Mouse (Mus musculus): Measurements from ENCODE around the gene Cpne5. TPM values are rescaled to one million over a fixed set of nuclear protein-coding genes. Genes with fewer than 3 reads are reported as not detected.

Gene Cpne5
- polyA plus RNA-seq, 1 experiment: not detected

DNA sequence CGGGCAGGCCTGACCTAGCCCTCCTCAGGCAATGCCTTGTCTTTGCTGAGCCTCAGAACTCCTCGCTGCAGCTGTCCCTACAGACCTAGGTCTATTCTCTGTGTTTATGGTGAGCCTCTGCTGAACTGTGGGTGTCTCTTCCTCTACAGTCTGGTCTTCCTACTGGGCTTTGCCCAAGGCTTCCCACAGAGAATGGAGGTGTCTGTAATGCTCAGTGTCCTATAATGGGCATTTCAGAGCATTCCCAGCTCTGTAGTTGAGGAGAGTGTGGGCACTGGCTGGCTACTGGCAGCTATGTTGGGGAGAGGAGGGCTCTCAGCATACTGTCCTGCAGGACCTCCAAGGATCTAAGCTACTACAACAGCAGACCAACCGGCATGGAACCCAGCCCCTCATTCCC lies 62.3 kb downstream of the Cpne5 start:
- H3K27ac ChIP-seq (replicated peaks; ENCODE audit: low read depth, low read length): no peak overlapping the region

DNA sequence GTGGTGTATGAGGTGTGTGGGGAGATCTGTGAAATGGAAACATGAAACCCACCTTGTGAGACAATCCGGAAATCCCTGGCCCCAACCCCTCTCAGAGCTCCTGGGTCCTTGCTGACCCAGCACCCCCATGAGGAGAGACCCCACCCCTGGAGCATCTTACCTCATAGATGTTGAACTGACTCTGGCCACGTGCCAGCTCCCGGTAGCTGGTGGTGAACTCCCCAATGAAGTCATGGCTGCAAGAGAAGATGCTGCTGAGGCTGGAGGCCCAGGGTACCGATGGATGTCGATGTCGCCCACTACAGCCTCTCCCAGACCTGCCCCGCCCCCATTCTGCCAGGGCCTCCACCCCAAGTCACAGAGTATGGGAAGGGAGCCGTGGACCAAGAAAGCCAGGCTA lies 64.8 kb downstream of the Cpne5 start:
- H3K4me1 ChIP-seq (ENCODE audit: control insufficient read depth, insufficient read depth, insufficient read length, low read length): peaks cover 3% of the 10 kb centered on the region; the same call in 1 of the 2 replicates
- H3K27ac ChIP-seq (replicated peaks; ENCODE audit: low read depth, low read length): no peak overlapping the region
- no peak overlapping the region for H3K4me3 ChIP-seq (ENCODE audit: insufficient read depth, low read depth, low read length)

More for the DNA sequence above, 62.3 kb downstream of the Cpne5 start:
- H3K4me3 ChIP-seq (ENCODE audit: insufficient read depth, low read depth, low read length): no peak overlapping the region
- peaks cover 3% of the 10 kb centered on the region; the same call in 1 of the 2 replicates for H3K4me1 ChIP-seq (ENCODE audit: control insufficient read depth, insufficient read depth, insufficient read length, low read length)

DNA sequence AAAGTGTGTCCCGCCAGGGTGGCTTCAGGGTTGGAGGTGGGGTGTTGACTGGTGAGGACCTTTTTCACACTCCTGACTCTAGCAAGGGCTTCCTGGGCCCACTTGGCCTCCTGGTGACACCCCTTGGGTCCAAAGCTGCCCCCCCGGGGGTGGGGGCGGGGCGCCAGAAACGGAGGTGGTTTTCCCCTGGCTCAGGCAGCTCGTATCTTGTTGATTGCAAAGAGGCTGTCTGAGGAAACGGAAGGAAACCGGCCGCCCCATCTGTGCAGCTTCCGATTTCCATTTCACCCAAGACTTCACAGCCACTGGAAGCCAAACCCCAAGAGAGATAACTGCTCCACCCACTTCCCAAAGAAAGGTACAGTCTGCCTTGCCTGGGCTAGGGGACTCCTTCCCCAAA lies 65.9 kb downstream of the Cpne5 start:
- peaks cover 3% of the 10 kb centered on the region; the same call in 1 of the 2 replicates for H3K4me1 ChIP-seq (ENCODE audit: control insufficient read depth, insufficient read depth, insufficient read length, low read length)
- H3K4me3 ChIP-seq (ENCODE audit: insufficient read depth, low read depth, low read length): no peak overlapping the region
- peak overlapping the region; percentile 42; the same call in 1 of the 2 replicates for H3K27ac ChIP-seq (replicated peaks; ENCODE audit: low read depth, low read length)

DNA sequence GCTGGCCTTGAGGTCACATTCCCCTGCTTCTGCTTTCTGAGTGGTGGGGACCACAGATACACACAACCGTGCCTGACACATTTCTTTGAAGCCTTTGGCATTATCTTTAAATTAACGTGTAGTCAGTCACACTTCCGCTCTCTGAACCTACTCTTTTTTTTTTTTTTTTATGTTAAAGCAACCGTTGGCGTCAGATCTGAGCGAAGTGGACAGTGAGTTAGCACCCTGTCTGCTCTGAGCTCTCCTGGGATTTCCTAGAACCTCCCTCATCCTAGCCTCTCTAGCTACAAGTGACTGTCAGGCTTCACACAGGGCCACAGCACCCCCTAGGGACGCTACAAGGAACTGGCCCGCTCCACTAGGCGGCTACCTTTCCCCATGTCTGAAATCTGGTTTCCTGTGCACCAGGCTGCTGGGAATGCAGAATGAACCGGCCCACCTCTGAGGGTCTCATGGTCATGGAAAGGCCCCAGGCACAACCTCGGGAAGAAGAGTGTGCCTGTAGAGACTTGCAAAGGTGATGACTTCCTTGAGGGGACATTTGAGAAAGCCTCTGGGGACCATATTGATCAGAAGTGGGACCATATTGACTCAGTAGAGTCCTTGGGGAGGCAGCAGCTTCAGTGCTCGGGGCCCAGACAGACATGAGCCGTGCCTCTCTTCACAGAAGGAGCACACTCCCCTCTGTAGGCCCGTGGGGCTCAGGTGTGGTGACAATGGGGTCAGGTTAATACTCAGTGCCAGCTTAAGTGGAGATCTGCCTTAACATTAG lies 66.8 kb downstream of the Cpne5 start:
- Histone ChIP-seq H3K27ac (replicated peaks; ENCODE audit: low read depth, low read length) (no peak overlapping the region), H3K4me3 (ENCODE audit: insufficient read depth, low read depth, low read length) (no peak overlapping the region), H3K4me1 (ENCODE audit: control insufficient read depth, insufficient read depth, insufficient read length, low read length) (peaks cover 3% of the 10 kb centered on the region; the same call in 1 of the 2 replicates)

DNA sequence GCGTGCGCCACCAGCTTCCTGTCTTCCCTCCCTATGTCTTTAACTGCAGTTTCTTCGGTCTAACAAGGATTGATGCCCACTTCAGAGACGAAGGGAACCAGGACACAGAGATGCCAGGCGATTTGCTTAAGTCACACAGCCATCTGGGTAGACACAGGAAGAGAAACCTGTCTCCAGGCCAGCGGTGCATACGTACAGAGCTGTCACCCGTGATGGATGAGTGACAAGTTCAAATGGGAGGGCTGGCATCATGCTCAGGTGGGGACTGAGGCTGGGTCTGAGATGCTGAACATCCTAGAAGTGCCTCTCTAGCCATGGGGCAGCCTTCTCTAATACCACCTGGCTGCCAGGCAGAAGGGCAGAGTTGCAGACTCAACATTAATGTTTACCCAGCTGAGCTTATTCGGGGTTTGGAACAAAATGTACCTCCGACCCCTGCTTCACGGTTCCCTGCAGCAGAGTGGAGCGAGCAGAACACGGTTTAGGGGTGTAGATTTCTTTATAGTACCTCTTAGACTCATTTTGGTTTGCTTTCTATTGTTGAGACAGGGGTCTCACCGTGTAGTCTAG lies 67.5 kb downstream of the Cpne5 start:
- Histone ChIP-seq H3K4me3 (ENCODE audit: insufficient read depth, low read depth, low read length) (no peak overlapping the region), H3K27ac (replicated peaks; ENCODE audit: low read depth, low read length) (no peak overlapping the region), H3K4me1 (ENCODE audit: control insufficient read depth, insufficient read depth, insufficient read length, low read length) (peaks cover 3% of the 10 kb centered on the region; the same call in 1 of the 2 replicates)

DNA sequence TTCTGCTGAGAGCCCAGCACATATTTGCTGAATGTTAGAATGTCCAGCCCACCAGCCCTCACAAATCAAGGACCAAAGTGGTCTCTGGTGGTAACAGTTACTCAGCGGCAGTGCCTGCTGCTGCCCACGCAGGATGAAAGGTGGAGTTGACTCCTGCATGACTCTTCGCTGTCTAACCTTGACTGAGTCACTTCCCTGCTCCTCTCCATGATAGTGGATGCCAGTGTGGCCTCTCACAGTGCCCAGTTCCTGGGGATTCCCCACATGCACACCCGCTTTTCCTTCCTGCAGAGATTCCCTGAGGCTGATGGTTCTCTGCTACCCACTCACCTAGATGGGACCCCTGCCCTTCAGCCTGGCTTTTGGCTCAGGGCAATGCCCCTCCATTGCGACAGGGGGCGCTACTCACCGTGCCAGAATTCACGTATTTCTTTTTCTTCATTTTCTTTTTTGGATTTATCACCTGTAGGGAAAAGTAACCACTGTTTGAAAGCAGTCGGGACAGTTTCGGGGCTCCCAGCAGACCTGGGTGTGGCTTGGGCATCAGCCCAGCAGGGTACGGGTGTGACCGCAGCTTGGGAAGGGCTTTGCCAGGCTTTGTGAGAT lies 68.9 kb downstream of the Cpne5 start:
- no peak overlapping the region for H3K27ac ChIP-seq (replicated peaks; ENCODE audit: low read depth, low read length)
- no peak overlapping the region for H3K4me3 ChIP-seq (ENCODE audit: insufficient read depth, low read depth, low read length)
- peaks cover 3% of the 10 kb centered on the region; the same call in 1 of the 2 replicates for H3K4me1 ChIP-seq (ENCODE audit: control insufficient read depth, insufficient read depth, insufficient read length, low read length)

DNA sequence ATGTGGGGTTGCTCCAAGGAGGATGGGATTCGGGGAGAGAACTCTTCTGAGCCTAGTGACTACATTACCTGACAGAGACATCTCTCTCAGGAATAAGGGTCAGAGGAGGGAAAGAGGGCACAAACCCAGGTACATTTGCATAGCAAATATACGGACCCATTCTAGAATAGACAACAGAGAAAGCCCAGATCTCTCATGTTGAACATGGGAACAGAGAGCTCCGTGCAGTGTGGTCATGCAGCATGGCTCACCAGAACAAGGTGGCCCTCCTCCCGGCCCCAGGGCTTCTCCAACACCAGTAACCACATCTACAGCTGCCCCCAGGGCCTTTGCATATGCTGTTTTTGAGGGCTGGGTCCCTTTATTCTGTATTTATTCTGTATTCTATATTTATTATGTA lies 69.5 kb downstream of the Cpne5 start:
- no peak overlapping the region for H3K4me3 ChIP-seq (ENCODE audit: insufficient read depth, low read depth, low read length)
- peaks cover 3% of the 10 kb centered on the region; the same call in 1 of the 2 replicates for H3K4me1 ChIP-seq (ENCODE audit: control insufficient read depth, insufficient read depth, insufficient read length, low read length)
- H3K27ac ChIP-seq (replicated peaks; ENCODE audit: low read depth, low read length): no peak overlapping the region

DNA sequence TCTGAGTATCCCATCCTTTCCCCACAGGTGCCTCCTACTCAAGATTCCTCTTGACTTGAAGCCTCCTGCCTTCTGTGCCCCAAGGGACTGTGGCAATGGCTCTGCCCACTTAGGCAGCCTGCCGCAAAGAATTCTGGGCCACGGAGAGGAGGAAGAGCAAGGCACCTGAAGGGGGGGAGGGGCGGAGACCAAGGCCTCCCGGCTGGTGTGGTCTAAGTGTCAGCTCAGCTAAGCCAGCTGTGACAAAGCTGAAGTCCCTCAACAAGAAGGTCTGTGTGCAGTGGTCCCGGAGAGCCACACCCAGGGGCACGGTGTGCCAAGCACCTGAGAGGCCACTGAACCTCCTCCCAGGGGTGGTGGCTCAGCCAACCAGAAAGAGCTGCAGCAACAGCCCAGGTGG lies 70.6 kb downstream of the Cpne5 start:
- no peak overlapping the region for H3K27ac ChIP-seq (replicated peaks; ENCODE audit: low read depth, low read length)
- H3K4me1 ChIP-seq (ENCODE audit: control insufficient read depth, insufficient read depth, insufficient read length, low read length): peaks cover 2% of the 10 kb centered on the region; the same call in 1 of the 2 replicates
- no peak overlapping the region for H3K4me3 ChIP-seq (ENCODE audit: insufficient read depth, low read depth, low read length)

DNA sequence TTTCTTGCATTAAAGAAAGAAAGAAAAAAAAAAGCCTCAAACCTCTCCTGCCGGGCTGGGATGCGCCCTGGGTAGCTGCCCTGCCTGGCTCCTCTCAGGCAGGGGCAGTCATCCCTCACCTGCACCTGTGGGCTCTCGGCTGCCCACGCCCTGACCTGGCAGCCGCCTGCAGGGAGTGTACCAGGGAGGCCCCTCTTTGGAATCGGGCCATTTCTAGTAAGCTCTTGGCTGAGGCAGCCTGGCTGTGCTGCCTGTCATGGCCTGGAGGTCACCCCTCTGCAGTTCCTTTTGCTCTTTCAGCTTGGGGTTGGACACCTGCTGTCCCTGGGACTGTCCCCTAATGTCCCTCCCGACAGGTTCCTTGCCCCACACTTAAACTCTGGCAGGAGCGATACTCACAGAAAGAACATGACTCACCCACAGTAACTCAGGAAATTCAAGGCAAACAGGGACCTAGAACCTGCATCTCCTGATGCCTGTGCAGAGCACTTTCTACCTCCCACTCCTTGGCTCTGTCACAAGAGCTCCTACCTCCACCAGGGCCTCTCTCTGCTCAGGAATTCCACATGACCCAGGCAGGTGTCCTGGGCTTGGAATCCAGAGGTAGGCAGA lies 71.9 kb downstream of the Cpne5 start:
- Histone ChIP-seq H3K27ac (replicated peaks; ENCODE audit: low read depth, low read length) (no peak overlapping the region), H3K4me1 (ENCODE audit: control insufficient read depth, insufficient read depth, insufficient read length, low read length) (no peaks in the 10 kb centered on the region), H3K4me3 (ENCODE audit: insufficient read depth, low read depth, low read length) (no peak overlapping the region)

DNA sequence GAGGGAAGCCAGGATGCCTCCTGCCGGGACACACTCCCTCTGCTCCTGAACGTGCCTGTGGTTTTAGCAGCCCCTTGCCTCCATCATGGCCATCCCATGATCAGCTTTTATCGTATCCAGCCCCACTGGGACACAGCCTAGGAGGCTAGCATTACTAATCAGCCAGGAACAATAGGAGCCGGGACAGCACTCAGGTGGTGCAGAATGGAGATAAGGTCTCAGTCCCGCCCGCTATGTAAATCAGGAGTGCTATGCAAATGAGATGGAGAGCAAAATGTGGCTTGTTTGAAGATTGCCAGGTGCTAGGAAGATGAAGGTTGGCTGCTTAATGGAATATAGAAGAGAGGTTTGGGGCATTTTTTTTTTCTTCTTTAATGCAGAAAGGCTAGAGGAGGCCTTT lies 72.5 kb downstream of the Cpne5 start:
- Histone ChIP-seq H3K27ac (replicated peaks; ENCODE audit: low read depth, low read length) (no peak overlapping the region), H3K4me3 (ENCODE audit: insufficient read depth, low read depth, low read length) (no peak overlapping the region)

DNA sequence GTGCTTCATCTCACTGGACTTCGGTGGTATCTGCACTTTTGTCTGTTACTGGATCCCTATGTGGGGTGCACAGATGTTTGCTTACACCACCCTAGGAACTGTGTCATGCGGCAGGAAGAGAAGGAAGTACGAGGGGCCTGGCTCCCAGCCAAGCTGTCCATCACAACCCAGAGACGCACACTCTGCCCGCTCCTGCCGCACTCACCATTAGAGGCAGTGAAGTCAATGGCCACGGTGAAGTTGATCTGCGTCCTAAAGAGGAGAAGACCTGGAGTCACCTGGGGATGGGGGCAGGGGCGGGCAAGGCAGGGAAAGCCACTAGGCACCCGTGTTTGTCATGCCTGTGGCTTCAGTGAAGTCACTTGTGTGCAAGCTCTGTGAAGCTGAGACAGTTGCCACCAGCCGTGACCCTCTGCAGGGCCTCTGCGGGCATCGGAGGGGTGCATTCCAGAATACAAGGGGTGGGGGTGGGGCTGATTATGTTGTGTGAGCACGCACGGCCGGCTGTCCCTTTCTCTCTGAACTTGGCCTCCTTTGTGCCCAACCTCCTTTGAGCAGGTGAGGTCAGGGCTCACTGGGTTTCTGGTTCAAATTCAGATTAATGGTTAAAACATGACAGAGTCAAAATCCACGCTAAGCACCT lies 73.4 kb downstream of the Cpne5 start:
- H3K4me3 ChIP-seq (ENCODE audit: insufficient read depth, low read depth, low read length): no peak overlapping the region
- H3K27ac ChIP-seq (replicated peaks; ENCODE audit: low read depth, low read length): no peak overlapping the region
- H3K4me1 ChIP-seq (ENCODE audit: control insufficient read depth, insufficient read depth, insufficient read length, low read length): no peaks in the 10 kb centered on the region

More for the DNA sequence above, 72.5 kb downstream of the Cpne5 start:
- H3K4me1 ChIP-seq (ENCODE audit: control insufficient read depth, insufficient read depth, insufficient read length, low read length): no peaks in the 10 kb centered on the region

DNA sequence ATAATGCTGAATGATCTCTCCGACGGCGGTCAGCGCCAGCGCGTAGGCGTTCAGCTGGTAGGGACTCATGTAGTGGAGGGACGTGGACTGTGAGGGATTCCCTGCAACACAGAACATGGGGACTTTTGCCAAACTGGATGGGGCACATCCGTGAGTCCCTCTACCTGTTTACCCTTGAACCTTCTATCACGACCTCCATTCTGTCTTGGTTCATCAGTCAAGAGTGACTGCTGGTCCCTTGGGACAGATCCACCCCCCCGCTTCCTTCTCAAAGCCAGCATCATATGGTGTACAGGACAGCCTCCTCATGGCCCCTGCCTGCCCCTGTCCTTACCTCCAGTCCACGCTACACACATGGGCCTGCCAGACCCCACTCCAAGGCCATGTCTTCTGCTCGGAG lies 75.6 kb downstream of the Cpne5 start:
- no peak overlapping the region for H3K4me3 ChIP-seq (ENCODE audit: insufficient read depth, low read depth, low read length)
- H3K27ac ChIP-seq (replicated peaks; ENCODE audit: low read depth, low read length): no peak overlapping the region
- H3K4me1 ChIP-seq (ENCODE audit: control insufficient read depth, insufficient read depth, insufficient read length, low read length): peaks cover 2% of the 10 kb centered on the region; the same call in 1 of the 2 replicates

DNA sequence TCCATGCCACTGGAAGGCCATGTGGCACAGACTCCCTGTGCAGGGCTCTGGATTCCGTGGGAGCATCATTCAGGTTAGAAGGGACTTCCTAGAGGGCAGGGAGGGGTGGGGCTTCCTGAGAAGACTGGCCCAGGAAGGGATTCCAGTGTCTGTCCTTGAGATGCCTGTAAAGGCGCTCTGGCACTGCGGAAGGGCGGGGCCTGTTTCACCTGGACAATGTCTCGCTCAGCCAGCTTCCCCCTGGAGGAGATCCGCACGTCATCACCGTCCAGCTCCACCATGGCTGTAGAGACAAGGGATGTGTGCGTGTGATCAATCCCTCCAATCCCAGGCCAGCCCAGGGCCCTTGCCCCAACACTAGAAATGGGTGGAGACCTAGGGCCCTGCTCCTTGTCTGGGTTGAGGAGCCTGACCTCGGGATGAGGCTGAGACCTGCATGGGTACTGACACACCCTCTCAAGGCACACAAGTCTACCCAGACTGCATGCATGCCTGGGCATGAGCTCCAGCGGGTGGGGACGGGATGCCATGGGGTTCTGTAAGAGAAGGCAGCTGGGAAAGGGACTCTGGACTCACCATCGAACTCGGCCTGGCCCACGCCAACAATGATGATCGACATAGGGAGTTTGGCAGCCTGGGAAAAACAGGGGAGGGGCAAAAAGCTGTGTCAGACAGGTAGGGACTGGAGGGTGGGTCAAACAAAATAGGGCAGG lies 78.1 kb downstream of the Cpne5 start:
- no peak overlapping the region for H3K27ac ChIP-seq (replicated peaks; ENCODE audit: low read depth, low read length)
- H3K4me3 ChIP-seq (ENCODE audit: insufficient read depth, low read depth, low read length): no peak overlapping the region
- peaks cover 13% of the 10 kb centered on the region for H3K4me1 ChIP-seq (ENCODE audit: control insufficient read depth, insufficient read depth, insufficient read length, low read length)

DNA sequence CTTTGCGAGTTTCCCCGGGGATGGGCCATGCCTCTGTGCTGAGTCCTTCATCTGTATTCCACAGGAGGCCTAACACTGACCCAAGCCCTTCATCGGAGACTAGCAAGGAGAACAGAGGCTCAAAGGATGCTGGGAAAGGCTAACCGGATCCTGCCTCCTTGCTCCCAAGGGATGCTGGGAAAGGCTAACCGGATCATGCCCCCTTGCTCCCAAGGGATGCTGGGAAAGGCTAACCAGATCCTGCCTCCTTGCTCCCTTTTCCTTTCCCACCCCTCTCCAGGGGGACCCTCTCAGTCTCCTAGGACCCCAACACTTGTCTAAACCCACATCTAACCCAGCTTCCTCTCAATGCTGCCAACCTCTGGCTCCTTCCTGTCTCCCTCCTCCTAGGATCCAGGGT lies 78.6 kb downstream of the Cpne5 start:
- Histone ChIP-seq H3K27ac (replicated peaks; ENCODE audit: low read depth, low read length) (no peak overlapping the region), H3K4me3 (ENCODE audit: insufficient read depth, low read depth, low read length) (no peak overlapping the region), H3K4me1 (ENCODE audit: control insufficient read depth, insufficient read depth, insufficient read length, low read length) (peaks cover 13% of the 10 kb centered on the region)

Measured in brown adipose tissue, adult 24 weeks (tissue).